Mouse (Mus musculus): ENCODE data around the gene Scn3a.

- TF ChIP-seq CTCF (IDR thresholded peaks at IDR 0.05; ENCODE audit: control insufficient read depth, insufficient read depth, insufficient read length) (no peak), USF1 (IDR thresholded peaks at IDR 0.05; ENCODE audit: low read depth) (no peak), MAX (IDR thresholded peaks at IDR 0.05) (no peak), MYOD1 (IDR thresholded peaks at IDR 0.05; ENCODE audit: control insufficient read depth, insufficient read length, low read depth) (no peak), CEBPB (IDR thresholded peaks at IDR 0.05; ENCODE audit: low read depth) (no peak), MYOG (IDR thresholded peaks at IDR 0.05; ENCODE audit: control insufficient read depth, extremely low read depth, insufficient read length) (no peak), FOSL1 (IDR thresholded peaks at IDR 0.05; ENCODE audit: insufficient read depth, low read length, poor library complexity, severe bottlenecking) (no peak)
These were observed 20.1 kb downstream of the Scn3a start for GRCm38 (mm10) chr2:65547341-65547740.

Measured in C2C12 (cell line).